21 mouse cellular contexts compared by ENCODE assay signal in genomic region chr6:148652434-148652833, GRCm38 (mm10).
DNase-seq lines count a peak whose midpoint lies in the region; ATAC-seq lines count a peak whose summit lies in the region.
"Had no signal": no experiment of that assay in that cellular context is flagged by ENCODE, and none has a peak within 500 bp of the region (broad histone marks: within the 10 kb centered on the region; RNA-seq: fewer than 3 reads in every experiment).

No protein-coding gene starts in this region.

- DNase-seq in forebrain, embryonic 10.5 days (ENCODE audit: extremely low spot score, low spot score) = no peak
- DNase-seq in midbrain, embryonic 14.5 days = peak; percentile 52
- DNase-seq in midbrain, embryonic 10.5 days (ENCODE audit: low spot score) = no peak
- DNase-seq in forebrain, embryonic 14.5 days (ENCODE audit: low spot score) = peak; percentile 30
- DNase-seq in embryo, embryonic 9.5 days (ENCODE audit: extremely low spot score) = no peak
- no peak for DNase-seq in adrenal gland, adult 2 months
- DNase-seq: adrenal gland, postnatal 25 days; B cell, adult 2 months; cerebellum, adult 11 months; cerebellum, adult 8-10 months; cerebellum, postnatal 14 days; gastrocnemius, postnatal 36 days; heart, adult 11 months; heart, postnatal 36 days had no signal

- H3K36me3 ChIP-seq in forebrain, embryonic 12.5 days (replicated peaks) = no peaks in the 10 kb centered on the region
- no peaks in the 10 kb centered on the region for H3K36me3 ChIP-seq in forebrain, embryonic 10.5 days (replicated peaks)
- no peaks in the 10 kb centered on the region for H3K36me3 ChIP-seq in midbrain, embryonic 14.5 days (ENCODE audit: control insufficient read depth, insufficient read depth, low read length)
- no peaks in the 10 kb centered on the region for H3K36me3 ChIP-seq in midbrain, embryonic 10.5 days
- no peaks in the 10 kb centered on the region for H3K36me3 ChIP-seq in forebrain, embryonic 14.5 days (ENCODE audit: control insufficient read depth, insufficient read depth, low read length)
- H3K36me3 ChIP-seq in midbrain, embryonic 15.5 days (replicated peaks) = no peaks in the 10 kb centered on the region
- H3K36me3 ChIP-seq: embryonic facial prominence, embryonic 12.5 days; G1E; heart, embryonic 13.5 days; hindbrain, embryonic 15.5 days had no signal

- H3K4me2 ChIP-seq in forebrain, embryonic 12.5 days = no peak overlapping the region
- H3K4me2 ChIP-seq in midbrain, embryonic 14.5 days (ENCODE audit: low read length) = no peak overlapping the region
- H3K4me2 ChIP-seq in forebrain, embryonic 14.5 days (ENCODE audit: low read length) = no peak overlapping the region
- H3K4me2 ChIP-seq in midbrain, embryonic 15.5 days = no peak overlapping the region
- H3K4me2 ChIP-seq: embryonic facial prominence, embryonic 12.5 days; heart, embryonic 13.5 days; hindbrain, embryonic 15.5 days had no signal

- no peaks in the 10 kb centered on the region for H3K4me1 ChIP-seq in forebrain, embryonic 12.5 days
- H3K4me1 ChIP-seq in forebrain, embryonic 10.5 days = no peaks in the 10 kb centered on the region
- no peaks in the 10 kb centered on the region for H3K4me1 ChIP-seq in midbrain, embryonic 14.5 days (ENCODE audit: control insufficient read depth, insufficient read depth, low read length)
- H3K4me1 ChIP-seq in midbrain, embryonic 10.5 days = peaks cover 9% of the 10 kb centered on the region
- no peaks in the 10 kb centered on the region for H3K4me1 ChIP-seq in forebrain, embryonic 14.5 days (ENCODE audit: control insufficient read depth, insufficient read depth, low read length)
- H3K4me1 ChIP-seq in midbrain, embryonic 15.5 days = 0 out of 2 replicates have a peak, but pooled peaks cover 9% of the 10 kb centered on the region
- H3K4me1 ChIP-seq: embryonic facial prominence, embryonic 12.5 days; heart, embryonic 13.5 days; hindbrain, embryonic 15.5 days had no signal

- H3K9ac ChIP-seq in forebrain, embryonic 12.5 days = no peak overlapping the region
- no peak overlapping the region for H3K9ac ChIP-seq in midbrain, embryonic 14.5 days (replicated peaks; ENCODE audit: low read length)
- H3K9ac ChIP-seq in forebrain, embryonic 14.5 days (ENCODE audit: low read length) = no peak overlapping the region
- H3K9ac ChIP-seq in midbrain, embryonic 15.5 days = no peak overlapping the region
- H3K9ac ChIP-seq: embryonic facial prominence, embryonic 12.5 days; heart, embryonic 13.5 days; hindbrain, embryonic 15.5 days had no signal

- H3K4me3 ChIP-seq in forebrain, embryonic 12.5 days (replicated peaks) = no peak overlapping the region
- H3K4me3 ChIP-seq in forebrain, embryonic 10.5 days = no peak overlapping the region
- H3K4me3 ChIP-seq in midbrain, embryonic 14.5 days (replicated peaks; ENCODE audit: low read depth, low read length) = no peak overlapping the region
- H3K4me3 ChIP-seq in midbrain, embryonic 10.5 days = no peak overlapping the region
- no peak overlapping the region for H3K4me3 ChIP-seq in forebrain, embryonic 14.5 days (ENCODE audit: low read depth, low read length)
- no peak overlapping the region for H3K4me3 ChIP-seq in midbrain, embryonic 15.5 days
- H3K4me3 ChIP-seq: embryonic facial prominence, embryonic 12.5 days; heart, embryonic 13.5 days; hindbrain, embryonic 15.5 days had no signal

- H3K27me3 ChIP-seq in forebrain, embryonic 12.5 days = no peaks in the 10 kb centered on the region
- H3K27me3 ChIP-seq in forebrain, embryonic 10.5 days (ENCODE audit: poor library complexity, severe bottlenecking) = no peaks in the 10 kb centered on the region
- no peaks in the 10 kb centered on the region for H3K27me3 ChIP-seq in midbrain, embryonic 14.5 days (ENCODE audit: control insufficient read depth, insufficient read depth, low read length)
- no peaks in the 10 kb centered on the region for H3K27me3 ChIP-seq in midbrain, embryonic 10.5 days (ENCODE audit: low read depth, poor library complexity, severe bottlenecking)
- no peaks in the 10 kb centered on the region for H3K27me3 ChIP-seq in forebrain, embryonic 14.5 days (replicated peaks; ENCODE audit: control insufficient read depth, insufficient read depth, low read length)
- H3K27me3 ChIP-seq in midbrain, embryonic 15.5 days (replicated peaks) = no peaks in the 10 kb centered on the region
- H3K27me3 ChIP-seq: embryonic facial prominence, embryonic 12.5 days; hindbrain, embryonic 15.5 days had no signal

- ATAC-seq in forebrain, embryonic 12.5 days (ENCODE audit: low FRiP score) = 0 out of 2 replicates have a peak, but pooled peaks have one; percentile 23
- ATAC-seq in midbrain, embryonic 14.5 days (ENCODE audit: low FRiP score, low TSS enrichment) = peak; percentile 58; the same call in 1 of the 2 replicates
- no peak for ATAC-seq in forebrain, embryonic 14.5 days
- ATAC-seq in midbrain, embryonic 15.5 days (replicated peaks) = peak; percentile 79
- ATAC-seq: CD4-positive, CD25-positive, alpha-beta regulatory T cell, adult 4 months had no signal

- H3K27ac ChIP-seq in forebrain, embryonic 12.5 days = no peak overlapping the region
- no peak overlapping the region for H3K27ac ChIP-seq in forebrain, embryonic 10.5 days
- H3K27ac ChIP-seq in midbrain, embryonic 14.5 days (replicated peaks; ENCODE audit: low read depth, low read length) = no peak overlapping the region
- no peak overlapping the region for H3K27ac ChIP-seq in midbrain, embryonic 10.5 days (replicated peaks)
- H3K27ac ChIP-seq in forebrain, embryonic 14.5 days (ENCODE audit: low read depth, low read length) = no peak overlapping the region
- H3K27ac ChIP-seq in midbrain, embryonic 15.5 days = peak overlapping the region; percentile 53; the same call in 1 of the 2 replicates
- H3K27ac ChIP-seq: embryonic facial prominence, embryonic 12.5 days; heart, embryonic 13.5 days; hindbrain, embryonic 15.5 days had no signal

- no peaks in the 10 kb centered on the region for H3K9me3 ChIP-seq in forebrain, embryonic 12.5 days
- H3K9me3 ChIP-seq in forebrain, embryonic 10.5 days = no peaks in the 10 kb centered on the region
- H3K9me3 ChIP-seq in midbrain, embryonic 14.5 days (ENCODE audit: control insufficient read depth, low read length) = no peaks in the 10 kb centered on the region
- no peaks in the 10 kb centered on the region for H3K9me3 ChIP-seq in midbrain, embryonic 10.5 days (replicated peaks)
- no peaks in the 10 kb centered on the region for H3K9me3 ChIP-seq in forebrain, embryonic 14.5 days (replicated peaks; ENCODE audit: control insufficient read depth, low read length)
- no peaks in the 10 kb centered on the region for H3K9me3 ChIP-seq in midbrain, embryonic 15.5 days
- H3K9me3 ChIP-seq: embryonic facial prominence, embryonic 12.5 days; G1E; heart, embryonic 13.5 days; hindbrain, embryonic 15.5 days had no signal

- WGBS in forebrain, embryonic 12.5 days = 75% methylated on average over 4 of the region's 4 CpGs
- WGBS in forebrain, embryonic 10.5 days = 88% methylated on average over 4 of the region's 4 CpGs
- WGBS in midbrain, embryonic 14.5 days = 45% methylated on average over 4 of the region's 4 CpGs
- WGBS in midbrain, embryonic 10.5 days = 90% methylated on average over 4 of the region's 4 CpGs
- WGBS in forebrain, embryonic 14.5 days = 61% methylated on average over 4 of the region's 4 CpGs
- 39% methylated on average over 4 of the region's 4 CpGs for WGBS in midbrain, embryonic 15.5 days

Comparison
In these comparisons a context has a peak if more than half of its experiments do, and no peak if none do; other contexts are left out.
1. DNase-seq: peak in midbrain, embryonic 14.5 days (single experiment) and forebrain, embryonic 14.5 days (single experiment); none in forebrain, embryonic 10.5 days (single experiment), midbrain, embryonic 10.5 days (single experiment), embryo, embryonic 9.5 days (single experiment) and adrenal gland, adult 2 months (single experiment).